Mouse (Mus musculus) CH12.LX (cell line): ENCODE measurements around the gene Efna3. TPM values are rescaled to one million over a fixed set of nuclear protein-coding genes. Genes with fewer than 3 reads are reported as not detected.
A peak's percentile ranks its signal among the peaks of the same experiment; 100 is the strongest.

ENCODE experiments used
- DNase-seq: peaks from one replicate; pipeline ENCODE4 v3.0.0-alpha.2; 2013; ENCODE audit errors: extremely low read depth
- H3K27ac ChIP-seq: 2 replicates; pipeline ENCODE4 v1.5.1; 2012; ENCODE audit warnings: low read depth, mild to moderate bottlenecking, control low read depth, moderate library complexity; ENCODE audit not compliant: insufficient read depth
- H3K27me3 ChIP-seq: replicated peaks from 2 replicates; pipeline ENCODE3; 2012; ENCODE audit warnings: inconsistent platforms
- H3K36me3 ChIP-seq, 2 experiments: replicated peaks in 1 of 2; 2 replicates each; pipeline versions ENCODE3 to v1.6.1; 2012; ENCODE audit warnings: inconsistent platforms in 1 of 2, low read length in 1 of 2, mild to moderate bottlenecking in 1 of 2, mixed read lengths in 1 of 2, moderate library complexity in 1 of 2; ENCODE audit not compliant: control insufficient read depth in 1 of 2, insufficient read depth in 1 of 2
- H3K4me1 ChIP-seq, 2 experiments: 2 replicates each; pipeline ENCODE4 v1.6.1; 2012; ENCODE audit warnings: inconsistent platforms in 1 of 2, moderate library complexity in 1 of 2; ENCODE audit not compliant: insufficient read depth in 2 of 2, control insufficient read depth in 1 of 2
- H3K4me2 ChIP-seq: 2 replicates; pipeline ENCODE4 v1.6.1; 2012; ENCODE audit warnings: low read depth, mild to moderate bottlenecking, control low read depth; ENCODE audit not compliant: poor library complexity, insufficient read depth, severe bottlenecking
- H3K4me3 ChIP-seq, 3 experiments: fragments of 150-350 bp in 1 of 3; sonication (generic) in 1 of 3; replicated peaks in 1 of 3; 2 replicates each; pipeline versions ENCODE3 to v1.5.1; 2011 to 2012; ENCODE audit warnings: low read depth in 2 of 3, low read length in 2 of 3, mild to moderate bottlenecking in 2 of 3, moderate library complexity in 2 of 3, control low read depth in 1 of 3, improper control_type of control experiment in 1 of 3, inconsistent platforms in 1 of 3, mixed read lengths in 1 of 3; ENCODE audit not compliant: poor library complexity in 1 of 3
- H3K79me2 ChIP-seq: replicated peaks from 2 replicates; pipeline ENCODE4 v1.6.1; 2012; ENCODE audit warnings: mild to moderate bottlenecking, moderate library complexity; ENCODE audit not compliant: control insufficient read depth, poor library complexity, insufficient read depth, severe bottlenecking; ENCODE audit errors: extremely low read depth
- H3K9ac ChIP-seq: 2 replicates; pipeline ENCODE4 v1.6.1; 2012; ENCODE audit warnings: low read depth, mild to moderate bottlenecking, control low read depth, moderate library complexity; ENCODE audit not compliant: insufficient read depth
- H3K9me3 ChIP-seq: replicated peaks from 2 replicates; pipeline ENCODE3; 2012; ENCODE audit warnings: low read length, inconsistent platforms, mixed read lengths
- BHLHE40 ChIP-seq: IDR thresholded peaks from 2 replicates; pipeline ENCODE4 v1.6.1; 2011; ENCODE audit warnings: mild to moderate bottlenecking, low read depth, low read length, improper control_type of control experiment
- CHD1 ChIP-seq: IDR thresholded peaks from 2 replicates; pipeline ENCODE4 v1.6.1; 2012; ENCODE audit warnings: low read depth, low read length, improper control_type of control experiment, inconsistent platforms
- E2F4 ChIP-seq: IDR thresholded peaks from 2 replicates; pipeline ENCODE4 v1.6.1; 2011; ENCODE audit warnings: low read depth, low read length, improper control_type of control experiment; ENCODE audit not compliant: insufficient replicate concordance
- ELF1 ChIP-seq: IDR thresholded peaks from 2 replicates; pipeline ENCODE4 v1.6.1; 2014; ENCODE audit warnings: low read depth, mild to moderate bottlenecking, inconsistent platforms, low read length, improper control_type of control experiment
- EP300 ChIP-seq: IDR thresholded peaks from 2 replicates; pipeline ENCODE4 v1.6.1; 2011; ENCODE audit warnings: low read length, improper control_type of control experiment
- ETS1 ChIP-seq: conservative IDR thresholded peaks from 2 replicates; pipeline ENCODE4 v1.6.1; 2012; ENCODE audit warnings: low read depth, mild to moderate bottlenecking, inconsistent platforms, low read length, improper control_type of control experiment, moderate library complexity
- KAT2A ChIP-seq: IDR thresholded peaks from 2 replicates; pipeline ENCODE4 v1.6.1; 2012; ENCODE audit warnings: low read length, improper control_type of control experiment, inconsistent platforms; ENCODE audit not compliant: insufficient replicate concordance
- MAZ ChIP-seq: IDR thresholded peaks from 2 replicates; pipeline ENCODE4 v1.6.1; 2012; ENCODE audit warnings: low read depth, mild to moderate bottlenecking, inconsistent platforms, low read length, improper control_type of control experiment, moderate library complexity
- MEF2A ChIP-seq: IDR thresholded peaks from 2 replicates; pipeline ENCODE4 v1.6.1; 2014; ENCODE audit warnings: low read depth, mild to moderate bottlenecking, inconsistent platforms, low read length, improper control_type of control experiment, borderline replicate concordance
- POLR2A ChIP-seq: IDR thresholded peaks from 2 replicates; pipeline ENCODE4 v1.6.1; 2011; ENCODE audit warnings: low read depth, mild to moderate bottlenecking, improper control_type of control experiment, low read length
- POLR2AphosphoS2 ChIP-seq: IDR thresholded peaks from 2 replicates; pipeline ENCODE4 v1.6.1; 2011; ENCODE audit warnings: low read depth, low read length, improper control_type of control experiment
- RAD21 ChIP-seq: IDR thresholded peaks from 2 replicates; pipeline ENCODE4 v1.6.1; 2011; ENCODE audit warnings: low read depth, mild to moderate bottlenecking, low read length, improper control_type of control experiment, moderate library complexity
- RCOR1 ChIP-seq: conservative IDR thresholded peaks from 2 replicates; pipeline ENCODE4 v1.6.1; 2012; ENCODE audit warnings: low read depth, mild to moderate bottlenecking, inconsistent platforms, low read length, improper control_type of control experiment
- SIN3A ChIP-seq: IDR thresholded peaks from 2 replicates; pipeline ENCODE4 v1.6.1; 2012; ENCODE audit warnings: low read length, improper control_type of control experiment, inconsistent platforms
- SMC3 ChIP-seq: IDR thresholded peaks from 2 replicates; pipeline ENCODE4 v1.6.1; 2011; ENCODE audit warnings: low read depth, low read length, improper control_type of control experiment
- TBP ChIP-seq: conservative IDR thresholded peaks from 2 replicates; pipeline ENCODE4 v1.6.1; 2011; ENCODE audit warnings: low read depth, low read length, improper control_type of control experiment
- UBTF ChIP-seq: IDR thresholded peaks from 2 replicates; pipeline ENCODE4 v1.6.1; 2012; ENCODE audit warnings: low read depth, mild to moderate bottlenecking, inconsistent platforms, low read length, improper control_type of control experiment, moderate library complexity
- ZKSCAN1 ChIP-seq: IDR thresholded peaks from 2 replicates; pipeline ENCODE4 v1.6.1; 2012; ENCODE audit warnings: low read depth, inconsistent platforms, low read length, improper control_type of control experiment, borderline replicate concordance
- ZNF384 ChIP-seq: IDR thresholded peaks from 2 replicates; pipeline ENCODE4 v1.6.1; 2012; ENCODE audit warnings: low read depth, low read length, improper control_type of control experiment, inconsistent platforms
- dilution Hi-C: fragments of 300-500 bp; cut with MboI; formaldehyde crosslinking; loops from 2 replicates; pipeline ENCODE4 v1.14.3; 2020; ENCODE audit warnings: low sequenced_read_pairs; ENCODE audit not compliant: extremely low pct_unique_long_range_greater_than_20kb, extremely low pct_ligation_motif_present
- in situ Hi-C: fragments of 300-500 bp; cut with MboI; formaldehyde crosslinking; loops from 3 replicates; pipeline ENCODE4 v1.14.3; 2019; ENCODE audit warnings: low sequenced_read_pairs, low pct_ligation_motif_present, low pct_unique_long_range_greater_than_20kb, mixed read lengths
- polyA plus RNA-seq: library from polyadenylated mRNA; unstranded; fragments of >175 nt; gene quantifications from 2 replicates; pipeline ENCODE4 v1.2.1, GENCODE M21; 2012; ENCODE audit warnings: low read depth; ENCODE audit not compliant: insufficient read length
- total RNA-seq, 2 experiments: library from RNA; depleted of rRNA; stranded (reverse); fragments of 300-350 nt in 1 of 2; fragments of >200 nt in 1 of 2; gene quantifications; 2 replicates each; pipeline ENCODE4 v1.2.3; 2012 to 2014

The Efna3 gene
- total and polyA plus RNA-seq, 3 experiments: 0.09 to 0.13 TPM; not detected in 1

DNA sequence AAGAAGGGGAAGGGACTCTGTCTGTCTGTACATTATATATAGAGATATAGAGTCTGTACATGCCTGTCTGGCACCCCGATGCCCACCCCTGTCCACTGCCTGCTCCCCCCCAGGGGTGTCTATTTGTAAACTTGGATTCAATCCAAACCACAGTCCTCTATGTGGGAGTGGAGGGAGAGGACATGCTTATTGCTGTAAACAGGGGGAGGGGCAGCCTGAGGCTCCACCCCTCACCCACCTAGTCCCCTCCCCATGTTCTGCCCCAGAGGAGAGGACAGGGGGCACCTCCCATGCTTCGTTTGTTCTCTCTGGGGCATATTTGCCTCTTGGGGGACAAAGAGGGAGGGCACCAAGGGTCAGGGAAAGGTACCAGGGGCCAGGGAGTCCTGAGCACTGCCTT is 8.0 kb downstream of the Efna3 start:
- Histone ChIP-seq H3K4me3 (peak overlapping the region in 2 of 3 experiments; percentile 45 to 50), H3K27me3 (peaks cover 29% of the 10 kb centered on the region), H3K9me3 (peaks cover 5% of the 10 kb centered on the region), H3K27ac (no peak overlapping the region), H3K36me3 (no peaks in the 10 kb centered on the region), H3K79me2 (no peaks in the 10 kb centered on the region), H3K9ac (no peak overlapping the region), H3K4me2 (0 out of 2 replicates have a peak overlapping the region, but pooled peaks have one; percentile 58), H3K4me1 (peaks cover 25 to 56% of the 10 kb centered on the region in 2 experiments)
- in situ Hi-C loops: no loop called here
- no peak for DNase-seq
- TF ChIP-seq ZNF384 (no peak), CHD1 (no peak), SMC3 (no peak), SIN3A (no peak), ELF1 (no peak), RAD21 (no peak), MEF2A (no peak), ETS1 (no peak), BHLHE40 (no peak), TBP (no peak), UBTF (no peak), POLR2AphosphoS2 (no peak), E2F4 (no peak), ZKSCAN1 (no peak)
- dilution Hi-C loops: no loop called here

DNA sequence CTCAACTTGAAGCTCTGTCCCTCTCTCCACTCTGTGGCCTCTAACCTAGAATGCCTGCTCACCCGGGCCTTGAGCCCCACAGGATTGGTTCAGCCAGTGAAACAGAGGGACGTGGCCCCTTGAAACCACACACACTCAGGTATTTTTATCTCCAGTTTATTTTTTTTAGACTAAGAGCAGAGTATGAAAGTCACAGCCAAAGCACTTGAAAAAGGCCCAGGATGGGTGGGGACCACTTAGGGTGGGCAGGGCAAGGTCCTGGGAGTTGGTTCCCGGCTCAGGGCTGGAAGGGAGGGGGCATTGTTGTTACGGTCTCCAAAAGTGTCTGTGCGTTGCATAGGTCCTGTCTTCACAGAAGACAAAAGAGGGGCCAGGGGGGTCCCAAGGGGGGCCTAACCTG is 8.4 kb downstream of the Efna3 start:
- no peak overlapping the region for H3K9ac ChIP-seq
- H3K36me3 ChIP-seq: no peaks in the 10 kb centered on the region
- DNase-seq: no peak
- H3K9me3 ChIP-seq: peaks cover 5% of the 10 kb centered on the region
- dilution Hi-C loops (no loop called here), in situ Hi-C loops (no loop called here)
- no peak overlapping the region for H3K4me2 ChIP-seq
- H3K27me3 ChIP-seq: peaks cover 24% of the 10 kb centered on the region
- H3K27ac ChIP-seq: no peak overlapping the region
- no peak for TF ChIP-seq KAT2A
- TF ChIP-seq RCOR1: no peak
- no peak for TF ChIP-seq POLR2A
- TF ChIP-seq MAZ: no peak
- no peak for TF ChIP-seq SIN3A
- TF ChIP-seq EP300: no peak
- no peak overlapping the region for H3K4me3 ChIP-seq
- H3K79me2 ChIP-seq: no peaks in the 10 kb centered on the region
- H3K4me1 ChIP-seq: peaks cover 25 to 56% of the 10 kb centered on the region in 2 experiments
